Comparison of ENCODE assay signal across 9 mouse cellular contexts in the genomic region with DNA sequence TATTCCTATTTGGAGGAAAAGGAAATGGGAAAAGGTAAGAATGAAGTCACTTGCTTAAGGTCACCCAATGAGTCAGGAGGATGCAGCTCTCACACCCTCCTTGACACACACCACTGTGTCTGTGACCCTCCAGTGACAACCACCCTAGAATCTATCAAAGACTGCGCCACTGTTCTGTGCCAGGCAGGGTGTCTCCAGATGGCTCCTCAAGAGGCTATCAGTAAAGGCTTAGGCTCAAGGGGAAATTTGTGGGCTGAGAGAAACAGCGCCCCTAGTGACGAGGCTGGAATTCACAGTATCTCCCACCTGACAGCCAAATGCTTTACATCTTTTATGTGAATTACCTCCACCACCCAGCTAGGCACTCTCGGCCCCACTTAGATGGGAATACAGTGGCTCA. TPM values are rescaled to one million over a fixed set of nuclear protein-coding genes. Genes with fewer than 3 reads are reported as not detected.
DNase-seq lines count a peak whose midpoint lies in the region; ATAC-seq and TF ChIP-seq lines count a peak whose summit lies in the region.
"Had no signal": no experiment of that assay in that cellular context is flagged by ENCODE, and none has a peak within 500 bp of the region (broad histone marks: within the 10 kb centered on the region; RNA-seq: fewer than 3 reads in every experiment).

No protein-coding gene starts in this region.

- no peaks in the 10 kb centered on the region for H3K9me3 ChIP-seq in MEL (replicated peaks; ENCODE audit: insufficient read depth, low read length)
- no peaks in the 10 kb centered on the region for H3K9me3 ChIP-seq in embryonic facial prominence, embryonic 10.5 days
- H3K9me3 ChIP-seq: neural tube, embryonic 13.5 days had no signal

- peaks cover 0 to 23% of the 10 kb centered on the region in 2 experiments; a peak in 2 of 4 replicates for H3K36me3 ChIP-seq in MEL (ENCODE audit: control insufficient read depth in 1 of 2, insufficient read depth in 2 of 2, low read length in 2 of 2)
- H3K36me3 ChIP-seq in embryonic facial prominence, embryonic 10.5 days (replicated peaks): no peaks in the 10 kb centered on the region
- H3K36me3 ChIP-seq: neural tube, embryonic 13.5 days had no signal

- no peak overlapping the region for H3K27ac ChIP-seq in MEL (ENCODE audit: control insufficient read depth, low read depth, low read length)
- no peak overlapping the region for H3K27ac ChIP-seq in embryonic facial prominence, embryonic 10.5 days (replicated peaks)
- H3K27ac ChIP-seq in olfactory bulb, adult 2 months (ENCODE audit: insufficient read depth, low read depth, low read length): no peak overlapping the region
- H3K27ac ChIP-seq: neural tube, embryonic 13.5 days had no signal

- no peak for TF ChIP-seq EP300 in MEL (IDR thresholded peaks at IDR 0.05; ENCODE audit: low read depth in 1 of 2, low read length in 2 of 2)

- peak; percentile 68 to 89 (median 73) for TF ChIP-seq CTCF in MEL (IDR thresholded peaks at IDR 0.05 in 2 of 3, conservative IDR thresholded peaks at IDR 0.05 in 1 of 3; ENCODE audit: control insufficient read depth in 1 of 3, insufficient read depth in 1 of 3, low read depth in 2 of 3, low read length in 3 of 3, poor library complexity in 1 of 3, severe bottlenecking in 1 of 3)
- peak; percentile 21; the same call in 1 of the 2 replicates for TF ChIP-seq CTCF in olfactory bulb, adult 2 months (IDR thresholded peaks at IDR 0.05; ENCODE audit: insufficient read depth, low read depth, low read length)

- 11% methylated on average over 4 of the region's 4 CpGs for WGBS in embryonic facial prominence, embryonic 10.5 days
- 18% methylated on average over 4 of the region's 4 CpGs for WGBS in olfactory bulb, adult 2 months

- no peaks in the 10 kb centered on the region for H3K27me3 ChIP-seq in MEL (ENCODE audit: control insufficient read depth in 1 of 2, insufficient read depth in 2 of 2, low read length in 2 of 2)
- peaks cover 46% of the 10 kb centered on the region for H3K27me3 ChIP-seq in embryonic facial prominence, embryonic 10.5 days (replicated peaks; ENCODE audit: low read depth, poor library complexity, severe bottlenecking)

- TF ChIP-seq RAD21 in MEL (IDR thresholded peaks at IDR 0.05; ENCODE audit: low read depth, low read length): no peak; the same call in 1 of the 2 replicates

- TF ChIP-seq POLR2A in MEL (IDR thresholded peaks at IDR 0.05; ENCODE audit: control insufficient read depth in 1 of 2, insufficient read depth in 1 of 2, low read depth in 1 of 2, low read length in 2 of 2, poor library complexity in 1 of 2): no peak
- TF ChIP-seq POLR2A in olfactory bulb, adult 2 months (IDR thresholded peaks at IDR 0.05; ENCODE audit: insufficient read depth, low read depth, low read length): no peak

- no peaks in the 10 kb centered on the region for H3K79me2 ChIP-seq in MEL (ENCODE audit: control insufficient read depth, insufficient read depth, low read length, poor library complexity)

- ATAC-seq in inflammation-experienced regulatory T-cells, adult 6 months: no peak

- no peak overlapping the region for H3K4me3 ChIP-seq in MEL (ENCODE audit: control insufficient read depth in 1 of 2, insufficient read depth in 1 of 2, low read depth in 2 of 2, low read length in 2 of 2)
- no peak overlapping the region for H3K4me3 ChIP-seq in embryonic facial prominence, embryonic 10.5 days
- no peak overlapping the region for H3K4me3 ChIP-seq in olfactory bulb, adult 2 months (ENCODE audit: insufficient read depth, low read depth, low read length)
- H3K4me3 ChIP-seq: neural tube, embryonic 13.5 days had no signal

- peaks cover 5 to 33% of the 10 kb centered on the region in 2 experiments; a peak in 3 of 4 replicates for H3K4me1 ChIP-seq in MEL (ENCODE audit: control insufficient read depth in 1 of 2, insufficient read depth in 2 of 2, low read length in 2 of 2)
- H3K4me1 ChIP-seq in embryonic facial prominence, embryonic 10.5 days: peaks cover 8% of the 10 kb centered on the region
- peaks cover 12% of the 10 kb centered on the region; the same call in 1 of the 2 replicates for H3K4me1 ChIP-seq in olfactory bulb, adult 2 months (ENCODE audit: control insufficient read depth, insufficient read depth, low read length)

- DNase-seq in layer of hippocampus, postnatal 10 days (ENCODE audit: low spot score in 2 of 2): peak; percentile 58 to 59
- DNase-seq in layer of hippocampus, adult 8-10 months (ENCODE audit: low spot score in 2 of 2): no peak
- peak; percentile 68 for DNase-seq in MEL (ENCODE audit: low read depth, low spot score)
- peak; percentile 48 to 51 for DNase-seq in adrenal gland, postnatal 36 days
- peak; percentile 74 for DNase-seq in embryonic facial prominence, embryonic 10.5 days (ENCODE audit: low spot score)
- DNase-seq in left cerebral cortex, postnatal 36 days (ENCODE audit: low spot score in 2 of 2): peak; percentile 22 to 31

- no peak overlapping the region for H3K9ac ChIP-seq in MEL (ENCODE audit: control insufficient read depth, low read depth, low read length, poor library complexity, severe bottlenecking)
- H3K9ac ChIP-seq: neural tube, embryonic 13.5 days had no signal

- intact Hi-C loops in left cerebral cortex, postnatal 36 days (cut with DNase I): loop anchor here (10.0 kb wide), 1 partner anchor 89 kb away; no protein-coding TSS in a partner anchor

TF ChIP-seq in MEL, 35 proteins besides CTCF, POLR2A, EP300 and RAD21:
- peak; percentile 16; the same call in 1 of the 2 replicates for TF ChIP-seq SMC3 (IDR thresholded peaks at IDR 0.05; ENCODE audit: low read depth, low read length)
- TF ChIP-seq E2F4 (IDR thresholded peaks at IDR 0.05; ENCODE audit: borderline replicate concordance, low read depth, low read length): no peak
- no peak for TF ChIP-seq ZMIZ1 (IDR thresholded peaks at IDR 0.05; ENCODE audit: low read depth, low read length)
TF ChIP-seq in MEL: peak in this region for 1.

RNA-seq across cellular contexts. Expression of a gene that starts 3.6 kb away (rescaled TPM):
- total RNA-seq in layer of hippocampus, postnatal 10 days (2021): 10 to 100 TPM; 10.3 to 12.0 TPM
- total RNA-seq in layer of hippocampus, adult 8-10 months (2022): 10 to 100 TPM; 10.4 to 11.6 (median 10.6) TPM
- total RNA-seq in MEL (2012; rRNA removed): not detected in 2 replicates
- polyA plus RNA-seq in MEL (2012; ENCODE audit: insufficient read depth in 1 of 2, insufficient read length in 2 of 2, low read depth in 1 of 2, low replicate concordance in 2 of 2, missing spikeins in 1 of 2): under 1 TPM in 1 of 2 experiments, not detected in 1; 0.19 TPM
- total RNA-seq in adrenal gland, postnatal 36 days (2021): under 1 TPM; 0.10 to 0.30 TPM
- polyA plus RNA-seq in embryonic facial prominence, embryonic 10.5 days (2016; fragmentation: Nextera tagmentation; extraction: Ambion mirVana): 0.11 and 0.18 TPM in 2 replicates
- total RNA-seq in left cerebral cortex, postnatal 36 days (2021): 10 to 100 TPM; 29.2 to 33.9 TPM
- polyA plus RNA-seq in olfactory bulb, adult 2 months (2012; ENCODE audit: insufficient read depth, insufficient read length, low replicate concordance, missing spikeins): not detected in 2 replicates
- not detected for polyA plus RNA-seq in inflammation-experienced regulatory T-cells, adult 6 months (2017; shearing (Covaris generic))

Comparison
In these comparisons a context has a peak if more than half of its experiments do, and no peak if none do; other contexts are left out.
1. DNase-seq: peak in layer of hippocampus, postnatal 10 days (2 of 2), MEL (single experiment), adrenal gland, postnatal 36 days (2 of 2), embryonic facial prominence, embryonic 10.5 days (single experiment) and left cerebral cortex, postnatal 36 days (2 of 2); none in layer of hippocampus, adult 8-10 months (0 of 2).
2. RNA of a gene that starts 3.6 kb away (total RNA-seq): 29.2 to 33.9 TPM in left cerebral cortex, postnatal 36 days, 10.3 to 12.0 TPM in layer of hippocampus, postnatal 10 days and 10.4 to 11.6 TPM in layer of hippocampus, adult 8-10 months; 0.10 to 0.30 TPM in adrenal gland, postnatal 36 days and not detected in MEL; every median in the first group is over 4 times any median in the second.